ENCODE assay signal across 12 mouse cellular contexts in the genomic region with DNA sequence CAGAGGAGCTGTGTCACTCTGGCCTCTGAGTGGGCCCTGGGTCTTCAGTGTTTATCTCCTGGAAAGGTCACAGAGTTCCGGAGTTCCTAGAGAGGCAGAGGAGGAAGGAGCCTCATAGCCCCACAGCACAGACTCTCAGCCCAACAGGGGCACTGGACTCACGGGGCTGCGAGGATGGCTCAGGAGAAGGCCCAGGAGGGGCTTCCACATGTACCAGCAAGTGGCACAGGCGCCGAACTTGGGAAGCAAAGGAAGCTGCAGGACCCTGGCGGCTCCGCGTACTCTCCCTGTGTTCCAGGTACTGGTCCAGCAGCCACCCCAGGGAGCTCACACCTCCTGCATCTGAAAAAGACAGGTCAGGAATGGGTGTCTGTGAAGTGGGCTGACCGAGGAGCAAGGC. TPM values are rescaled to one million over a fixed set of nuclear protein-coding genes. Genes with fewer than 3 reads are reported as not detected.
DNase-seq lines count a peak whose midpoint lies in the region; ATAC-seq and TF ChIP-seq lines count a peak whose summit lies in the region.
"Had no signal": no experiment of that assay in that cellular context is flagged by ENCODE, and none has a peak within 500 bp of the region (broad histone marks: within the 10 kb centered on the region; RNA-seq: fewer than 3 reads in every experiment).

No protein-coding gene starts in this region.

- no peak for TF ChIP-seq EP300 in liver, postnatal 0 days (IDR thresholded peaks at IDR 0.05; ENCODE audit: low read depth)

- H3K36me3 ChIP-seq in heart, embryonic 12.5 days = peaks cover 6% of the 10 kb centered on the region; the same call in 1 of the 2 replicates
- H3K36me3 ChIP-seq in lung, embryonic 16.5 days (ENCODE audit: control insufficient read depth, insufficient read depth, low read length) = no peaks in the 10 kb centered on the region
- H3K36me3 ChIP-seq in embryonic facial prominence, embryonic 12.5 days = peaks cover under 1% of the 10 kb centered on the region; the same call in 1 of the 2 replicates
- H3K36me3 ChIP-seq in liver, postnatal 0 days (replicated peaks; ENCODE audit: insufficient read depth, low read length) = no peaks in the 10 kb centered on the region

- H3K4me3 ChIP-seq in heart, embryonic 12.5 days = peak overlapping the region; percentile 23
- no peak overlapping the region for H3K4me3 ChIP-seq in lung, embryonic 16.5 days (ENCODE audit: low read length)
- 0 out of 2 replicates have a peak overlapping the region, but pooled peaks have one; percentile 25 for H3K4me3 ChIP-seq in embryonic facial prominence, embryonic 12.5 days
- H3K4me3 ChIP-seq in liver, postnatal 0 days (ENCODE audit: low read depth, low read length) = no peak overlapping the region

- no peaks in the 10 kb centered on the region for H3K9me3 ChIP-seq in heart, embryonic 12.5 days (replicated peaks)
- H3K9me3 ChIP-seq in lung, embryonic 16.5 days (ENCODE audit: control insufficient read depth, low read length) = no peaks in the 10 kb centered on the region
- H3K9me3 ChIP-seq in embryonic facial prominence, embryonic 12.5 days = no peaks in the 10 kb centered on the region
- H3K9me3 ChIP-seq in liver, postnatal 0 days (ENCODE audit: low read length) = no peaks in the 10 kb centered on the region

- WGBS in heart, embryonic 12.5 days = 59% methylated on average over 9 of the region's 9 CpGs
- 62% methylated on average over 9 of the region's 9 CpGs for WGBS in lung, embryonic 16.5 days
- WGBS in embryonic facial prominence, embryonic 12.5 days = 76% methylated on average over 9 of the region's 9 CpGs
- 68% methylated on average over 9 of the region's 9 CpGs for WGBS in liver, postnatal 0 days (ENCODE audit: insufficient replicate concordance)

- no peak overlapping the region for H3K27ac ChIP-seq in heart, embryonic 12.5 days (ENCODE audit: poor library complexity, severe bottlenecking)
- no peak overlapping the region for H3K27ac ChIP-seq in lung, embryonic 16.5 days (ENCODE audit: low read length)
- H3K27ac ChIP-seq in embryonic facial prominence, embryonic 12.5 days = no peak overlapping the region
- H3K27ac ChIP-seq in liver, postnatal 0 days (ENCODE audit: low read depth) = no peak overlapping the region

- TF ChIP-seq CTCF in liver, postnatal 0 days (IDR thresholded peaks at IDR 0.05; ENCODE audit: low read depth) = no peak

- intact Hi-C loops in heart, postnatal 25 days (cut with DNase I) = no loop called here

- ATAC-seq in heart, embryonic 12.5 days (ENCODE audit: insufficient number of reproducible peaks, low FRiP score) = 0 out of 2 replicates have a peak, but pooled peaks have one; percentile 23
- ATAC-seq in lung, embryonic 16.5 days (ENCODE audit: low read depth) = no peak
- no peak for ATAC-seq in embryonic facial prominence, embryonic 12.5 days (ENCODE audit: insufficient number of reproducible peaks, insufficient read depth, low FRiP score, low TSS enrichment)
- no peak for ATAC-seq in liver, postnatal 0 days

- peak overlapping the region; percentile 49 for H3K9ac ChIP-seq in heart, embryonic 12.5 days
- H3K9ac ChIP-seq in lung, embryonic 16.5 days (ENCODE audit: low read length) = no peak overlapping the region
- H3K9ac ChIP-seq in embryonic facial prominence, embryonic 12.5 days = no peak overlapping the region
- no peak overlapping the region for H3K9ac ChIP-seq in liver, postnatal 0 days (replicated peaks)

- H3K4me2 ChIP-seq in heart, embryonic 12.5 days = peak overlapping the region; percentile 60
- H3K4me2 ChIP-seq in lung, embryonic 16.5 days (ENCODE audit: low read depth, low read length) = peak overlapping the region; percentile 48; the same call in 1 of the 2 replicates
- H3K4me2 ChIP-seq in embryonic facial prominence, embryonic 12.5 days (replicated peaks) = peak overlapping the region; percentile 43
- H3K4me2 ChIP-seq in liver, postnatal 0 days (ENCODE audit: low read depth, low read length) = peak overlapping the region; percentile 49

- H3K27me3 ChIP-seq in heart, embryonic 12.5 days (replicated peaks) = peaks cover 27% of the 10 kb centered on the region
- H3K27me3 ChIP-seq in lung, embryonic 16.5 days (ENCODE audit: control insufficient read depth, insufficient read depth, low read depth, low read length) = peaks cover 6% of the 10 kb centered on the region; the same call in 1 of the 2 replicates
- H3K27me3 ChIP-seq in embryonic facial prominence, embryonic 12.5 days = peaks cover 36% of the 10 kb centered on the region
- H3K27me3 ChIP-seq in liver, postnatal 0 days (ENCODE audit: insufficient read depth, low read length) = 0 out of 2 replicates have a peak, but pooled peaks cover 4% of the 10 kb centered on the region

- peaks cover 21% of the 10 kb centered on the region for H3K4me1 ChIP-seq in heart, embryonic 12.5 days (replicated peaks)
- peaks cover 6% of the 10 kb centered on the region; the same call in 1 of the 2 replicates for H3K4me1 ChIP-seq in lung, embryonic 16.5 days (replicated peaks; ENCODE audit: control insufficient read depth, insufficient read depth, low read length)
- H3K4me1 ChIP-seq in embryonic facial prominence, embryonic 12.5 days = peaks cover 4% of the 10 kb centered on the region
- H3K4me1 ChIP-seq in liver, postnatal 0 days (ENCODE audit: insufficient read depth) = no peaks in the 10 kb centered on the region

- DNase-seq in heart, postnatal 25 days (ENCODE audit: low spot score) = no peak
- no peak for DNase-seq in lung, postnatal 4 days
- no peak for DNase-seq in liver, postnatal 0 days
- DNase-seq in yolk sac, embryonic 10.5 days (ENCODE audit: low spot score) = no peak
- no peak for DNase-seq in right cerebral cortex, postnatal 10 days (ENCODE audit: low spot score in 2 of 2)
- DNase-seq: cerebellum, postnatal 36 days; kidney, postnatal 36 days had no signal

RNA-seq across cellular contexts. Expression of a gene that starts 24.7 kb away (rescaled TPM):
- 24.2 and 25.9 TPM in 2 replicates for polyA plus RNA-seq in heart, embryonic 12.5 days (2016; fragmentation: Nextera tagmentation; extraction: Ambion mirVana)
- 1 to 10 TPM; 1.1 to 2.4 TPM for total RNA-seq in heart, postnatal 25 days (2021)
- polyA plus RNA-seq in lung, embryonic 16.5 days (2015; fragmentation: Nextera tagmentation; extraction: Ambion mirVana) = 33.4 and 37.2 TPM in 2 replicates
- 58.2 and 63.4 TPM in 2 replicates for polyA plus RNA-seq in embryonic facial prominence, embryonic 12.5 days (2016; fragmentation: Nextera tagmentation; extraction: Ambion mirVana)
- polyA plus RNA-seq in liver, postnatal 0 days (2015; fragmentation: Nextera tagmentation; extraction: Ambion mirVana) = 7.4 and 8.6 TPM in 2 replicates
- total RNA-seq: monocyte, adult 5-6 weeks had no signal

RNA-seq across cellular contexts. Expression of a gene that starts 25.0 kb away (rescaled TPM):
- 7.2 and 7.4 TPM in 2 replicates for polyA plus RNA-seq in heart, embryonic 12.5 days (2016; fragmentation: Nextera tagmentation; extraction: Ambion mirVana)
- 10 to 100 TPM; 19.4 to 19.5 TPM for total RNA-seq in heart, postnatal 25 days (2021)
- polyA plus RNA-seq in lung, embryonic 16.5 days (2015; fragmentation: Nextera tagmentation; extraction: Ambion mirVana) = 4.0 and 4.1 TPM in 2 replicates
- 12.4 and 13.4 TPM in 2 replicates for polyA plus RNA-seq in embryonic facial prominence, embryonic 12.5 days (2016; fragmentation: Nextera tagmentation; extraction: Ambion mirVana)
- polyA plus RNA-seq in liver, postnatal 0 days (2015; fragmentation: Nextera tagmentation; extraction: Ambion mirVana) = 1.0 and 1.3 TPM in 2 replicates

RNA-seq across cellular contexts. Expression of a gene that starts 33.7 kb away (rescaled TPM):
- 0.08 and 0.13 TPM in 2 replicates for polyA plus RNA-seq in heart, embryonic 12.5 days (2016; fragmentation: Nextera tagmentation; extraction: Ambion mirVana)
- total RNA-seq in heart, postnatal 25 days (2021) = under 1 TPM; 0.20 to 0.34 TPM
- polyA plus RNA-seq in lung, embryonic 16.5 days (2015; fragmentation: Nextera tagmentation; extraction: Ambion mirVana) = 0.03 and 0.05 TPM in 2 replicates
- polyA plus RNA-seq in embryonic facial prominence, embryonic 12.5 days (2016; fragmentation: Nextera tagmentation; extraction: Ambion mirVana) = 0.88 and 1.3 TPM in 2 replicates
- not detected in 2 replicates for polyA plus RNA-seq in liver, postnatal 0 days (2015; fragmentation: Nextera tagmentation; extraction: Ambion mirVana)
- total RNA-seq: granulocyte monocyte progenitor cell, adult 5-6 weeks had no signal

RNA-seq across cellular contexts. Expression of a gene that starts 34.8 kb away (rescaled TPM):
- polyA plus RNA-seq in heart, embryonic 12.5 days (2016; fragmentation: Nextera tagmentation; extraction: Ambion mirVana) = 15.0 and 17.5 TPM in 2 replicates
- 10 to 100 TPM; 98.7 to 99.3 TPM for total RNA-seq in heart, postnatal 25 days (2021)
- 6.1 and 6.5 TPM in 2 replicates for polyA plus RNA-seq in lung, embryonic 16.5 days (2015; fragmentation: Nextera tagmentation; extraction: Ambion mirVana)
- polyA plus RNA-seq in embryonic facial prominence, embryonic 12.5 days (2016; fragmentation: Nextera tagmentation; extraction: Ambion mirVana) = 10.5 and 12.0 TPM in 2 replicates
- polyA plus RNA-seq in liver, postnatal 0 days (2015; fragmentation: Nextera tagmentation; extraction: Ambion mirVana) = 1.3 and 1.9 TPM in 2 replicates

Comparison
In these comparisons a context has a peak if more than half of its experiments do, and no peak if none do; other contexts are left out.
1. H3K4me3 ChIP-seq: peak in heart, embryonic 12.5 days (single experiment) and embryonic facial prominence, embryonic 12.5 days (single experiment); none in lung, embryonic 16.5 days (single experiment) and liver, postnatal 0 days (single experiment).
2. Peak in every context shown above with its lines, with median percentiles within 50 percentile points of each other: H3K4me2 ChIP-seq.